Mouse (Mus musculus) forebrain, embryonic 14.5 days (tissue): ENCODE data around the gene Rab14. TPM values are rescaled to one million over a fixed set of nuclear protein-coding genes. Genes with fewer than 3 reads are reported as not detected.

Source experiments
- ATAC-seq: fragments of 200-750 bp; cut with Nextera tagmentation; 2 replicates; pipeline ENCODE4 v1.8.0; 2017; ENCODE audit warnings: mild to moderate bottlenecking, moderate library complexity
- DNase-seq: peaks from one replicate; pipeline ENCODE4 v3.0.0-alpha.2; 2015; ENCODE audit warnings: low spot score
- H3K27ac ChIP-seq: fragments of 300-500 bp; sonication (generic); 2 replicates; pipeline ENCODE4 v1.5.1; 2014; ENCODE audit warnings: low read depth, mild to moderate bottlenecking, control low read depth, low read length, moderate library complexity
- H3K27me3 ChIP-seq: fragments of 300-500 bp; sonication (generic); replicated peaks from 2 replicates; pipeline ENCODE4 v1.6.1; 2014; ENCODE audit warnings: low read length, control low read depth, mixed read lengths; ENCODE audit not compliant: control insufficient read depth, insufficient read depth
- H3K36me3 ChIP-seq: fragments of 300-500 bp; sonication (generic); 2 replicates; pipeline ENCODE4 v1.6.1; 2014; ENCODE audit warnings: low read length, control low read depth; ENCODE audit not compliant: control insufficient read depth, insufficient read depth
- H3K4me1 ChIP-seq: fragments of 300-500 bp; sonication (generic); 2 replicates; pipeline ENCODE4 v1.6.1; 2014; ENCODE audit warnings: antibody characterized with exemption, low read length, control low read depth; ENCODE audit not compliant: control insufficient read depth, insufficient read depth
- H3K4me2 ChIP-seq: fragments of 300-500 bp; sonication (generic); 2 replicates; pipeline ENCODE4 v1.6.1; 2014; ENCODE audit warnings: mild to moderate bottlenecking, control low read depth, low read length
- H3K4me3 ChIP-seq: fragments of 300-500 bp; sonication (generic); 2 replicates; pipeline ENCODE4 v1.5.1; 2014; ENCODE audit warnings: low read depth, low read length, control low read depth
- H3K9ac ChIP-seq: fragments of 300-500 bp; sonication (generic); 2 replicates; pipeline ENCODE4 v1.6.1; 2014; ENCODE audit warnings: mild to moderate bottlenecking, low read length, control low read depth, moderate library complexity
- H3K9me3 ChIP-seq: fragments of 300-500 bp; sonication (generic); replicated peaks from 2 replicates; pipeline ENCODE4 v1.6.1; 2016; ENCODE audit warnings: low read length, control low read depth, mixed read lengths; ENCODE audit not compliant: control insufficient read depth
- WGBS: fragments of 180-500 bp; shearing (Covaris S2); extraction: QIAGEN DNeasy Blood & Tissue Kit; methylation state at CpG from one replicate; pipeline ENCODE4 v1.1.7; 2014; 5-methylcytosine and 5-hydroxymethylcytosine counted together
- polyA plus RNA-seq: library from polyadenylated mRNA; unstranded; fragments of >200 nt; fragmentation: Nextera tagmentation; extraction: Ambion mirVana; gene quantifications from 2 replicates; pipeline ENCODE4 v1.2.1, GENCODE M21; 2014

Rab14 gene
- polyA plus RNA-seq, 1 experiment from 2014 or later = 349 TPM

GRCm38 (mm10) chr2:35183115-35183673 lies 17.7 kb downstream of the Rab14 start:
- Histone ChIP-seq H3K36me3 (peaks cover 70% of the 10 kb centered on the region), H3K4me3 (no peak overlapping the region), H3K27ac (no peak overlapping the region), H3K4me1 (no peaks in the 10 kb centered on the region), H3K4me2 (no peak overlapping the region), H3K9me3 (no peaks in the 10 kb centered on the region), H3K9ac (no peak overlapping the region), H3K27me3 (no peaks in the 10 kb centered on the region)
- ATAC-seq (no peak), DNase-seq (no peak)
- 94% methylated on average over 6 of the region's 6 CpGs for WGBS

DNA sequence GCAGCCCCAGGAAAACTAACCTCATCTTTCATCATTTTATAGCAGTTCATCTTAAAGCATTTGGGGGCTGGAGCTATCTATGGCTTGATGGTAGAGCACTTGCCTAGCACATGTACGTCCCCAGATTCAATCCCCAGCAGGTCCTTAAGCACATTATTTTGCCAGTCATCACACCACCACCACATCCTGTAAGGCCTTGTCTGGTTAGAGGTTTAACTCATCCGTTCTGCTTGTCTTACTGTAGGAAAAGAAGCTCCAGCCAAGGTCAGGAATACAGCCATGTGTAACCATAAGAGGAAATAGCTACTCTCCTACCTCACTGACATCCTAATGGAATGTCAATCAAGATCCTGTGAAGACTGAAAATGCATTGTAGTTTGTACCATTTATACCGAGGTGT lies 22.8 kb downstream of the Rab14 start:
- no peaks in the 10 kb centered on the region for H3K4me1 ChIP-seq

DNA sequence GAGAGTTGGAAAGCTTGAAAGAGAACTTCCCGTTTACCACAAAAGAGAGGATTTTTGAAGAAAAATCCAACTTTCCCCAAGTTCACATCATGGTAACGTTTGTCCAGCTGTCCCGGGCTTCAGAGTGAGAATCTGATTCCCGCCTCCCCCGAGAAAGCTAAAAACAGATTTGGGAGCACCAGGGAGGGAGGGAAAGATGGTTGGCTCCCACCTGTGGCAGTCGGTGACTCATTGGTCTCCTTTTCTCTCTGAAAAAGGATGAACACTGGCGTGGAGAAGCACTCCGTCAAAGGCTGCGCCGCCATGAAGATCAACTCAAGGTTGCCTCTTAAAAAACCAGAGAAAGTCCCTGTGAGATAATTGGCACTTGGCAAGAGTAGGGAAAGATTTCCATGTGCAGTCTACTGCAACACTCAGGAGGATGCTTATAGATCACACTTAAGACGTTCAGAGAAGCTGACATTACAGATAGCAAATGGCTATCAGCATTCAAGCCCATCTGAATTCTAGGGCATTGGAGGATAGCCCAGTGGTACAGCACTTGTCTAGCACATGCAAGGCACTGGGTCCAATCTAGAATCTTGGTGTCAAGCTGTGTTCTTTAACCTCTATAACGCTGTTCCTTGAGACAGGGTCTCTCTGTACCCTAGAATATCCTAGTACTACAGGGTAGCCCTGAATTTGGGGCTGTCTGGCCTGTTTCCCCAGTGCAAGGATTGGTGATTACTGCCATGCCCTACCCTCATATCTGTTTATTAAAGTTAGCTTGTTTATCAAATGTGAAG lies 25.4 kb downstream of the Rab14 start:
- H3K4me3 ChIP-seq = no peak overlapping the region
- H3K36me3 ChIP-seq = peaks cover 88% of the 10 kb centered on the region
- WGBS = 93% methylated on average over 12 of the region's 12 CpGs
- DNase-seq = no peak
- no peak for ATAC-seq
- H3K9ac ChIP-seq = no peak overlapping the region
- H3K27ac ChIP-seq = no peak overlapping the region
- no peak overlapping the region for H3K4me2 ChIP-seq
- no peaks in the 10 kb centered on the region for H3K4me1 ChIP-seq
- no peaks in the 10 kb centered on the region for H3K27me3 ChIP-seq
- H3K9me3 ChIP-seq = no peaks in the 10 kb centered on the region

More for the DNA sequence above, 22.8 kb downstream of the Rab14 start:
- DNase-seq (no peak), ATAC-seq (no peak)
- Histone ChIP-seq H3K27ac (no peak overlapping the region), H3K27me3 (no peaks in the 10 kb centered on the region), H3K36me3 (peaks cover 85% of the 10 kb centered on the region), H3K9ac (no peak overlapping the region), H3K4me3 (no peak overlapping the region), H3K9me3 (no peaks in the 10 kb centered on the region), H3K4me2 (no peak overlapping the region)
- WGBS = 87% methylated on average over 3 of the region's 3 CpGs

- Histone ChIP-seq H3K36me3 (peaks cover 88% of the 10 kb centered on the region), H3K4me1 (no peaks in the 10 kb centered on the region)
Observed at GRCm38 (mm10) chr2:35174100-35174499, 26.8 kb downstream of the Rab14 start.

DNA sequence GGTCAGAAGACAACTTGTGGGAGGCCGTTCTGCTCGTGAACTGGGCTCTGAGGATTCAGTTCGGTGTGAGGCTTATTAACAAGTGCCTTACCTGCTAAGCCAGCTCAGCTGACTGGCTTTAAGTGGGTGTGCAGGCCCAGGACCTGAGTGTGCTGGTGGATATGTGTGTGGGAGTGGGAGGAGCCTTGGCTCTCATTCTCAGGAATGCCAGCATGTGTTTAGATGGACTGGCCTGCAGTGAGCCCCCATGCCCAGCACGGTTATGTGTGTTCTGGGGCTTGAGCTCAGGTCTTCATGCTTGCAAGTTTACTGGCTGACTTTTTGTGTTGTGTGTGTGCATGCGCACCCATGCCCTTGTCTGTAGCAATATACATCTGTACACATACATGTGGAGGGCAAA lies 27.3 kb downstream of the Rab14 start:
- Histone ChIP-seq H3K4me3 (no peak overlapping the region), H3K9me3 (no peaks in the 10 kb centered on the region), H3K36me3 (peaks cover 89% of the 10 kb centered on the region), H3K4me2 (no peak overlapping the region), H3K4me1 (no peaks in the 10 kb centered on the region), H3K27ac (no peak overlapping the region), H3K27me3 (no peaks in the 10 kb centered on the region), H3K9ac (no peak overlapping the region)
- DNase-seq (no peak), ATAC-seq (no peak)
- WGBS = 93% methylated on average over 5 of the region's 5 CpGs

More at GRCm38 (mm10) chr2:35174100-35174499, 26.8 kb downstream of the Rab14 start:
- Histone ChIP-seq H3K4me3 (no peak overlapping the region), H3K27me3 (no peaks in the 10 kb centered on the region), H3K4me2 (no peak overlapping the region), H3K27ac (no peak overlapping the region), H3K9me3 (no peaks in the 10 kb centered on the region), H3K9ac (no peak overlapping the region)
- DNase-seq (no peak), ATAC-seq (no peak)
- WGBS = 66% methylated on average over 5 of the region's 5 CpGs

- Histone ChIP-seq H3K27ac (no peak overlapping the region), H3K4me3 (no peak overlapping the region), H3K27me3 (no peaks in the 10 kb centered on the region), H3K4me2 (no peak overlapping the region), H3K36me3 (peaks cover 88% of the 10 kb centered on the region), H3K9ac (no peak overlapping the region), H3K4me1 (no peaks in the 10 kb centered on the region), H3K9me3 (no peaks in the 10 kb centered on the region)
- no peak for DNase-seq
- WGBS = 93% methylated on average over 4 of the region's 4 CpGs
- ATAC-seq = no peak
Observed at GRCm38 (mm10) chr2:35172246-35172645, 28.7 kb downstream of the Rab14 start.

GRCm38 (mm10) chr2:35171341-35171861 lies 29.5 kb downstream of the Rab14 start:
- Histone ChIP-seq H3K36me3 (peaks cover 87% of the 10 kb centered on the region), H3K27ac (no peak overlapping the region), H3K27me3 (no peaks in the 10 kb centered on the region), H3K9ac (no peak overlapping the region), H3K9me3 (no peaks in the 10 kb centered on the region), H3K4me1 (no peaks in the 10 kb centered on the region), H3K4me2 (no peak overlapping the region), H3K4me3 (no peak overlapping the region)
- whole genome bisulfite sequencing = 90% methylated on average over 10 of the region's 10 CpGs
- no peak for DNase-seq
- ATAC-seq = no peak

DNA sequence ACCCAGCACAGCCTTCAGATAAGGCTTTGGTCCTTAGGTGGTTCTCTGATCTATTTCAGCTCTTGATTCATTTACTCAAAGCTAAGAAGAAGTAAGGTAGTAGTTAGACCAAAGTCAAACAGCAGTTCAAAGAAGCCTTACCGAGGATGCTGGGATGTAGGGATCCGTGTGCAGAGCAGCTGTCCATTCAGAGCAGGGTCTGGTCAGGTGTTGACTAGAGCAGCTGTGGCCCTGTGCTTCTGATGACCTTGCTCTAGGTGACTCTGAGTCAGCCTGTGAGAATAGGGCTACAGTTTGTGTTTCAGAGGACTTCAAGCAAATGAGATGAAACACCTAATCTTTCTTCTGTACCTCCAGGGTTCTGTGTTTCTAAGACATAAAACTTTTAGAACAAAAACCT lies 31.5 kb downstream of the Rab14 start:
- Histone ChIP-seq H3K27me3 (no peaks in the 10 kb centered on the region), H3K27ac (no peak overlapping the region), H3K9ac (no peak overlapping the region), H3K4me1 (no peaks in the 10 kb centered on the region), H3K4me2 (no peak overlapping the region), H3K4me3 (no peak overlapping the region), H3K9me3 (no peaks in the 10 kb centered on the region), H3K36me3 (peaks cover 84% of the 10 kb centered on the region)
- no peak for DNase-seq
- 89% methylated on average over 2 of the region's 2 CpGs for WGBS
- ATAC-seq = no peak

DNA sequence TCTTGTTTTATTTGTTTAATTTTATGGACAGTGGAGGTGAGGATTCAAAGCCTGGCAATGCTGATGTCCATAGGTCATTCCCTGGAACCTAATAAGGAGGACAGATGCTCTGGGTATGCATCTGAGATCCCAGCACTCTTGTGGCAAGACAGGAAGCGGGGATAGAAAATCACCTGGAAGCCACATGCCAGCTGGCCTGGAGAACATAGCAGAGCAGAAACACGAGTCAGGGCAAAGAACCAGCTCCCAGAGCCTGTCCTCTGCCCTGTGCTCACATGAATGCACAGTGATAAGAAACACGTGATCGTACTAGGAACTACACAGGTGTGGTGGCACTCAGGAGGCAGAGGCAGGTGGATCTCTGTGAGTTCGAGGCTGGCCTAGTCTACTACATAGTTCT lies 34.1 kb downstream of the Rab14 start:
- Histone ChIP-seq H3K36me3 (peaks cover 86% of the 10 kb centered on the region), H3K9me3 (no peaks in the 10 kb centered on the region), H3K9ac (no peak overlapping the region), H3K27ac (no peak overlapping the region), H3K4me1 (no peaks in the 10 kb centered on the region), H3K4me2 (no peak overlapping the region), H3K4me3 (no peak overlapping the region), H3K27me3 (no peaks in the 10 kb centered on the region)
- WGBS = 91% methylated on average over 5 of the region's 5 CpGs
- DNase-seq (no peak), ATAC-seq (no peak)
